Mouse (Mus musculus): ENCODE measurements around the gene Cntrob. TPM values are rescaled to one million over a fixed set of nuclear protein-coding genes. Genes with fewer than 3 reads are reported as not detected.

Cntrob gene
- polyA plus RNA-seq, 1 experiment from 2014 or later, result 32.1 TPM

DNA sequence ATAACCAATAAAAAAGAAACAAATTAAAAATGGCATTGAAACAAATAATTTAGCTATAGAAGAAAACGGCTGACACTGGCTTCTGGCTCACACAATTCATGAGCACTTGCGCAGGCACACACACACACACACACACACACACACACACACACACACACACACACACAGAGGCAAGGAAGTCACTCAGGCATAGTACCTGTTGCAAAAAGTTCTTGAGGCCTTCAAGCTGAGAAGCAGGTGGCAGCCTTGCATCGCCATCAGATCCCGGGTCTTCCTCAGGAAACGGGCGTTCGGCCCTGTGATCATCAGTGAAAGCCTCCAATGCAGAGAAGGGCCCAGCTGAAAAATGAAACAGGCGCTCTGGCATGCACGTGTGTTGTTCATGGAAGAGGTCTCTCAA lies 18.3 kb downstream of the Cntrob start:
- Histone ChIP-seq H3K36me3 (ENCODE audit: control insufficient read depth, insufficient read depth, low read length) (peaks cover 17% of the 10 kb centered on the region), H3K9ac (ENCODE audit: low read length) (no peak overlapping the region), H3K27ac (ENCODE audit: low read depth, low read length) (no peak overlapping the region), H3K9me3 (ENCODE audit: control insufficient read depth, low read length) (no peaks in the 10 kb centered on the region), H3K4me2 (ENCODE audit: low read depth, low read length, severe bottlenecking) (no peak overlapping the region), H3K27me3 (ENCODE audit: control insufficient read depth, insufficient read depth, low read length) (no peaks in the 10 kb centered on the region), H3K4me1 (replicated peaks; ENCODE audit: control insufficient read depth, insufficient read depth, low read length) (no peaks in the 10 kb centered on the region), H3K4me3 (ENCODE audit: low read depth, low read length) (no peak overlapping the region)
- DNase-seq (ENCODE audit: low spot score) (peak; percentile 10), ATAC-seq (replicated peaks; ENCODE audit: low FRiP score) (no peak)
- 90% methylated on average over 9 of the region's 9 CpGs for WGBS

GRCm38 (mm10) chr11:69302817-69303216 lies 20.8 kb downstream of the Cntrob start:
- peaks cover 11% of the 10 kb centered on the region for H3K36me3 ChIP-seq (ENCODE audit: control insufficient read depth, insufficient read depth, low read length)
- H3K4me2 ChIP-seq (ENCODE audit: low read depth, low read length, severe bottlenecking), result no peak overlapping the region
- H3K27ac ChIP-seq (ENCODE audit: low read depth, low read length), result no peak overlapping the region
- no peaks in the 10 kb centered on the region for H3K9me3 ChIP-seq (ENCODE audit: control insufficient read depth, low read length)
- no peaks in the 10 kb centered on the region for H3K4me1 ChIP-seq (replicated peaks; ENCODE audit: control insufficient read depth, insufficient read depth, low read length)
- 89% methylated on average over 7 of the region's 7 CpGs for WGBS
- no peak overlapping the region for H3K4me3 ChIP-seq (ENCODE audit: low read depth, low read length)
- DNase-seq (ENCODE audit: low spot score) (no peak), ATAC-seq (replicated peaks; ENCODE audit: low FRiP score) (no peak)
- no peak overlapping the region for H3K9ac ChIP-seq (ENCODE audit: low read length)
- no peaks in the 10 kb centered on the region for H3K27me3 ChIP-seq (ENCODE audit: control insufficient read depth, insufficient read depth, low read length)

DNA sequence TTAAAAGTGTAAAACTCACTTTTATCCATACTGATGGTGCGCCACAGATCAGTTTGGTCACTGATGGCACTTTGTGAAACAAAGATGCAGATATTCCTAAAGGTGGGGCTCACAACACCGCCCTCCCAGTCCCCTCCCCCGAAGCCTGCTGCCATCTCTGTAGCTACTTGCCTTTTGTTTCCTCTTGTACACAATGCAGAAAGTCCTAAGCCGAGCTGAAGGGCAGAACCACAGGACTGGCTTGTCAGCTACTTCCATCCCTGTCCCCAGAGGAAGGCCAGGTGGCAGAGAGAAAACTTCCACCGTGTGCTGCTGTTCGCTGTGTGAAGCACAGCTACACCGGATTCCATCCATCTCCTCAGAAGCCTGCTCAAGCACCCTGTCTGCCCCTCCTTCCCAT lies 25.3 kb downstream of the Cntrob start:
- Histone ChIP-seq H3K9ac (ENCODE audit: low read length) (no peak overlapping the region), H3K4me1 (replicated peaks; ENCODE audit: control insufficient read depth, insufficient read depth, low read length) (no peaks in the 10 kb centered on the region), H3K9me3 (ENCODE audit: control insufficient read depth, low read length) (no peaks in the 10 kb centered on the region), H3K4me3 (ENCODE audit: low read depth, low read length) (no peak overlapping the region), H3K36me3 (ENCODE audit: control insufficient read depth, insufficient read depth, low read length) (peaks cover 3% of the 10 kb centered on the region; the same call in 1 of the 2 replicates), H3K27ac (ENCODE audit: low read depth, low read length) (no peak overlapping the region), H3K27me3 (ENCODE audit: control insufficient read depth, insufficient read depth, low read length) (no peaks in the 10 kb centered on the region), H3K4me2 (ENCODE audit: low read depth, low read length, severe bottlenecking) (no peak overlapping the region)
- no peak for ATAC-seq (replicated peaks; ENCODE audit: low FRiP score)
- WGBS, result 68% methylated on average over 7 of the region's 7 CpGs
- no peak for DNase-seq (ENCODE audit: low spot score)

- Histone ChIP-seq H3K4me2 (ENCODE audit: low read depth, low read length, severe bottlenecking) (no peak overlapping the region), H3K4me3 (ENCODE audit: low read depth, low read length) (no peak overlapping the region), H3K9ac (ENCODE audit: low read length) (no peak overlapping the region), H3K36me3 (ENCODE audit: control insufficient read depth, insufficient read depth, low read length) (peaks cover 3% of the 10 kb centered on the region; the same call in 1 of the 2 replicates), H3K9me3 (ENCODE audit: control insufficient read depth, low read length) (no peaks in the 10 kb centered on the region), H3K27me3 (ENCODE audit: control insufficient read depth, insufficient read depth, low read length) (no peaks in the 10 kb centered on the region), H3K4me1 (replicated peaks; ENCODE audit: control insufficient read depth, insufficient read depth, low read length) (no peaks in the 10 kb centered on the region), H3K27ac (ENCODE audit: low read depth, low read length) (no peak overlapping the region)
- 91% methylated on average over 2 of the region's 2 CpGs for WGBS
- ATAC-seq (replicated peaks; ENCODE audit: low FRiP score) (no peak), DNase-seq (ENCODE audit: low spot score) (no peak)
These were observed 25.8 kb downstream of the Cntrob start for GRCm38 (mm10) chr11:69297799-69298198.

DNA sequence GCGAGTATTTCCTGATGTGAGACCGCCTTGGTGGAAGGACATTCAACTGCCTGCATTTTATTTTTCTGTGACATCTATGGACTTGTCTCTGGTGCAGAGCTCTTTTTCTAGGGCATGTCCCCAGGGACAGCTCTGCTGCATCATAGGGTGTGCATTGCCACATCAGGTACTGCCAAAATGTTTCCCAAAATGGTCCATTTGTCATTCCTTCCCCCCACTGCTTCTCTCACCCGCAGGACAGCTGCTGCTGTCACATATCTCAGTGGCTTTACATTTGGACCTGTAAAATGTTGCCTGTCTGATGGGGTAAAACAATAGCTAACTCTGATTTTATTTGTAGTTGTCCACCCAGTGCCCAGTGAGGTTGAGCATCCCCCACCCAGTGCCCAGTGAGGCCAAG lies 28.3 kb downstream of the Cntrob start:
- Histone ChIP-seq H3K36me3 (ENCODE audit: control insufficient read depth, insufficient read depth, low read length) (no peaks in the 10 kb centered on the region), H3K4me3 (ENCODE audit: low read depth, low read length) (no peak overlapping the region), H3K9ac (ENCODE audit: low read length) (no peak overlapping the region), H3K27me3 (ENCODE audit: control insufficient read depth, insufficient read depth, low read length) (no peaks in the 10 kb centered on the region), H3K9me3 (ENCODE audit: control insufficient read depth, low read length) (no peaks in the 10 kb centered on the region), H3K4me2 (ENCODE audit: low read depth, low read length, severe bottlenecking) (no peak overlapping the region), H3K27ac (ENCODE audit: low read depth, low read length) (no peak overlapping the region), H3K4me1 (replicated peaks; ENCODE audit: control insufficient read depth, insufficient read depth, low read length) (no peaks in the 10 kb centered on the region)
- DNase-seq (ENCODE audit: low spot score) (no peak), ATAC-seq (replicated peaks; ENCODE audit: low FRiP score) (no peak)
- WGBS, result 96% methylated on average over 3 of the region's 3 CpGs

- DNase-seq (ENCODE audit: low spot score) (no peak), ATAC-seq (replicated peaks; ENCODE audit: low FRiP score) (no peak)
- H3K9ac ChIP-seq (ENCODE audit: low read length), result no peak overlapping the region
- no peaks in the 10 kb centered on the region for H3K27me3 ChIP-seq (ENCODE audit: control insufficient read depth, insufficient read depth, low read length)
- no peak overlapping the region for H3K4me3 ChIP-seq (ENCODE audit: low read depth, low read length)
- H3K9me3 ChIP-seq (ENCODE audit: control insufficient read depth, low read length), result no peaks in the 10 kb centered on the region
- no peak overlapping the region for H3K4me2 ChIP-seq (ENCODE audit: low read depth, low read length, severe bottlenecking)
- WGBS, result 96% methylated on average over 5 of the region's 5 CpGs
- no peaks in the 10 kb centered on the region for H3K36me3 ChIP-seq (ENCODE audit: control insufficient read depth, insufficient read depth, low read length)
- no peak overlapping the region for H3K27ac ChIP-seq (ENCODE audit: low read depth, low read length)
- H3K4me1 ChIP-seq (replicated peaks; ENCODE audit: control insufficient read depth, insufficient read depth, low read length), result no peaks in the 10 kb centered on the region
These were observed 32.5 kb downstream of the Cntrob start for GRCm38 (mm10) chr11:69291111-69291510.

GRCm38 (mm10) chr11:69277267-69277666 lies 46.3 kb downstream of the Cntrob start:
- no peak overlapping the region for H3K27ac ChIP-seq (ENCODE audit: low read depth, low read length)
- DNase-seq (ENCODE audit: low spot score) (no peak), ATAC-seq (replicated peaks; ENCODE audit: low FRiP score) (no peak)
- no peaks in the 10 kb centered on the region for H3K36me3 ChIP-seq (ENCODE audit: control insufficient read depth, insufficient read depth, low read length)
- H3K27me3 ChIP-seq (ENCODE audit: control insufficient read depth, insufficient read depth, low read length), result no peaks in the 10 kb centered on the region
- H3K9ac ChIP-seq (ENCODE audit: low read length), result no peak overlapping the region
- H3K4me1 ChIP-seq (replicated peaks; ENCODE audit: control insufficient read depth, insufficient read depth, low read length), result no peaks in the 10 kb centered on the region
- no peaks in the 10 kb centered on the region for H3K9me3 ChIP-seq (ENCODE audit: control insufficient read depth, low read length)
- 80% methylated on average over 5 of the region's 5 CpGs for WGBS
- no peak overlapping the region for H3K4me3 ChIP-seq (ENCODE audit: low read depth, low read length)
- no peak overlapping the region for H3K4me2 ChIP-seq (ENCODE audit: low read depth, low read length, severe bottlenecking)

- H3K36me3 ChIP-seq (ENCODE audit: control insufficient read depth, insufficient read depth, low read length), result no peaks in the 10 kb centered on the region
- no peak overlapping the region for H3K4me2 ChIP-seq (ENCODE audit: low read depth, low read length, severe bottlenecking)
- H3K27me3 ChIP-seq (ENCODE audit: control insufficient read depth, insufficient read depth, low read length), result no peaks in the 10 kb centered on the region
- no peaks in the 10 kb centered on the region for H3K4me1 ChIP-seq (replicated peaks; ENCODE audit: control insufficient read depth, insufficient read depth, low read length)
- H3K27ac ChIP-seq (ENCODE audit: low read depth, low read length), result no peak overlapping the region
- no peak for DNase-seq (ENCODE audit: low spot score)
- ATAC-seq (replicated peaks; ENCODE audit: low FRiP score), result no peak
- H3K4me3 ChIP-seq (ENCODE audit: low read depth, low read length), result no peak overlapping the region
- H3K9me3 ChIP-seq (ENCODE audit: control insufficient read depth, low read length), result no peaks in the 10 kb centered on the region
- no peak overlapping the region for H3K9ac ChIP-seq (ENCODE audit: low read length)
- WGBS, result 80% methylated on average over 2 of the region's 2 CpGs
These were observed 47.5 kb downstream of the Cntrob start for GRCm38 (mm10) chr11:69276081-69276480.

DNA sequence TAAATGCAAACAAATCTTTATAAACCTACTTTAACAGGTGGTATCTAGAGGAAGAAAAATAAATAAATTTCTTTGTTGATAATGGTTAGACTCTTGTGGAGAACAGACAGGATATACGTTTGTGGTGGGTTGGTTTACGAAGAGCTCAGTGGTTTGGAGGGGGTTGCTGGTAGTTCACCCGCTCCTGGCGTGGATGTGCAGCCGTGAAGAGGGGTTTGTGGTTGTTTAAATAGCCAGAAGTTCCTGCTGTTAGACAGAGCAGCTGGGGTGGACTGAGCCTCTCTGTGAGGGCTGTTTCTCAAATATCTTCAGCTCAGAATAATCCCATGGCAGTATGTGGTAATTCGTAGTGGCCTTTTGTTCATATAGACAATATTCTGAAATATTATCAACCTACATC lies 47.9 kb downstream of the Cntrob start:
- Histone ChIP-seq H3K4me1 (replicated peaks; ENCODE audit: control insufficient read depth, insufficient read depth, low read length) (no peaks in the 10 kb centered on the region), H3K4me3 (ENCODE audit: low read depth, low read length) (no peak overlapping the region), H3K9me3 (ENCODE audit: control insufficient read depth, low read length) (no peaks in the 10 kb centered on the region), H3K27ac (ENCODE audit: low read depth, low read length) (no peak overlapping the region), H3K27me3 (ENCODE audit: control insufficient read depth, insufficient read depth, low read length) (no peaks in the 10 kb centered on the region), H3K4me2 (ENCODE audit: low read depth, low read length, severe bottlenecking) (no peak overlapping the region), H3K9ac (ENCODE audit: low read length) (no peak overlapping the region), H3K36me3 (ENCODE audit: control insufficient read depth, insufficient read depth, low read length) (no peaks in the 10 kb centered on the region)
- no peak for ATAC-seq (replicated peaks; ENCODE audit: low FRiP score)
- 85% methylated on average over 6 of the region's 6 CpGs for WGBS
- DNase-seq (ENCODE audit: low spot score), result no peak
